Mouse (Mus musculus): ENCODE results near the gene 6030458C11Rik. TPM values are rescaled to one million over a fixed set of nuclear protein-coding genes. Genes with fewer than 3 reads are reported as not detected.

6030458C11Rik gene
- 10 to 100 TPM; 30.3 to 31.1 TPM for total RNA-seq (2021)
- long read RNA-seq, experiment 1, transcript 6030458C11Rik-201 (9 exons, 3,966 nt) = major isoform, 18 of 23 reads
- long read RNA-seq, experiment 1, partial matches to known transcripts = 2 of 23 reads
- long read RNA-seq, experiment 1, other reads (novel, unspliced or antisense) = 3 of 23 reads
- long read RNA-seq, experiment 2, transcript 6030458C11Rik-201 (9 exons, 3,966 nt) = major isoform, 38 of 45 reads
- long read RNA-seq, experiment 2, partial matches to known transcripts = 2 of 45 reads
- long read RNA-seq, experiment 2, other reads (novel, unspliced or antisense) = 5 of 45 reads

GRCm38 (mm10) chr15:12824197-12824952 lies at the start of gene 6030458C11Rik, which contains the start of gene Drosha:
Gene 6030458C11Rik (minus strand): TSS chr15:12824649.
Gene Drosha (plus strand): TSS chr15:12824815.
- TF ChIP-seq CTCF (conservative IDR thresholded peaks at IDR 0.05) = no peak
- Histone ChIP-seq H3K27ac (peak within 1 kb of the TSS; percentile 91), H3K4me3 (peak within 1 kb of the TSS; percentile 83)
- peak; percentile 98 to 99 for DNase-seq (ENCODE audit: low spot score in 2 of 2)

- no peak overlapping the region for H3K27ac ChIP-seq
- H3K4me3 ChIP-seq = no peak overlapping the region
- DNase-seq (ENCODE audit: low spot score in 2 of 2) = no peak
- TF ChIP-seq CTCF (conservative IDR thresholded peaks at IDR 0.05) = no peak
Measured at GRCm38 (mm10) chr15:12867269-12867668, 42.8 kb upstream of the 6030458C11Rik start.

- TF ChIP-seq CTCF (conservative IDR thresholded peaks at IDR 0.05) = no peak
- no peak for DNase-seq (ENCODE audit: low spot score in 2 of 2)
- no peak overlapping the region for H3K4me3 ChIP-seq
- H3K27ac ChIP-seq = no peak overlapping the region
Measured at GRCm38 (mm10) chr15:12865595-12866314, 41.3 kb upstream of the 6030458C11Rik start.

DNA sequence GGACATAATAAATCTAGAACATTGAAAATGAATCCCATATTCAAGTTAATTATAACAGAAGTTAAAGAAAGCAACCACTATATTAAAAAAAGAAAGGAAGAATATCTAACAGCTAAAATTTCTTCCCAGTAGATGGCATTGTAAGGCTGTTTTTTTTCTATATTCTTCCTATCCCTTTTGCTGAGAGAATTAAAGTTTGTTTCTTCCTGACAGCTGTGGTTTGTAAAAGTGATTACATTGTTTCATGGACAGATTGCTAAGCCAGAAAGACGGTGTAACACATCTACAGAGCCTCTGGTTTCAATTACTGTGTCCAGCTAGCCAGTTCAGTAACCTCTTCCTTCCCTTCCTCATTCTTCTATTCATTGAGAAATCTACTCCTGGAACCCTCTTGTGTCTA lies 39.2 kb upstream of the 6030458C11Rik start:
- Histone ChIP-seq H3K4me3 (no peak overlapping the region), H3K27ac (no peak overlapping the region)
- TF ChIP-seq CTCF (conservative IDR thresholded peaks at IDR 0.05) = peak; percentile 59
- DNase-seq (ENCODE audit: low spot score in 2 of 2) = no peak

- TF ChIP-seq CTCF (conservative IDR thresholded peaks at IDR 0.05) = no peak
- H3K4me3 ChIP-seq = no peak overlapping the region
- no peak for DNase-seq (ENCODE audit: low spot score in 2 of 2)
- H3K27ac ChIP-seq = no peak overlapping the region
Measured at GRCm38 (mm10) chr15:12862061-12862460, 37.6 kb upstream of the 6030458C11Rik start.

DNA sequence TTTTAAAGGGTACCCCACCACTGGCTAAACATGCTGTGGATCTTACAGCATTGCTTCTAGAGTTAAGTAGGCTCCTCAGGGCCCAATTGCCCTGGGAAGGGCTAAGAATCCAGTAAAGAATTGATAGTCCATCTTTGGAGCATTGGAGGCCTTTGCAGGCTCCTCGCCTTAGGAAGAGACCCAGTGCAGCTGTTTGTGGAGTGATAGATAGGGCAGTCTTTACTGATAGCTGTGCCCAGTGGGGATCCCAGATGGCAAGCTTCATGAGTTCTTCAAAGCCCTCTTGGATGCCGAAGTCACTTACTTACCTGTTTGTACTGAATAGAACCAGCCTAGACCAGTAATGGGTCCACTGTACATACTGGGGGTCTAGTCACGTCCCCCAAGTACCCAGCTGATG lies 34.2 kb upstream of the 6030458C11Rik start:
- Histone ChIP-seq H3K4me3 (no peak overlapping the region), H3K27ac (no peak overlapping the region)
- no peak for DNase-seq (ENCODE audit: low spot score in 2 of 2)
- no peak for TF ChIP-seq CTCF (conservative IDR thresholded peaks at IDR 0.05)

DNA sequence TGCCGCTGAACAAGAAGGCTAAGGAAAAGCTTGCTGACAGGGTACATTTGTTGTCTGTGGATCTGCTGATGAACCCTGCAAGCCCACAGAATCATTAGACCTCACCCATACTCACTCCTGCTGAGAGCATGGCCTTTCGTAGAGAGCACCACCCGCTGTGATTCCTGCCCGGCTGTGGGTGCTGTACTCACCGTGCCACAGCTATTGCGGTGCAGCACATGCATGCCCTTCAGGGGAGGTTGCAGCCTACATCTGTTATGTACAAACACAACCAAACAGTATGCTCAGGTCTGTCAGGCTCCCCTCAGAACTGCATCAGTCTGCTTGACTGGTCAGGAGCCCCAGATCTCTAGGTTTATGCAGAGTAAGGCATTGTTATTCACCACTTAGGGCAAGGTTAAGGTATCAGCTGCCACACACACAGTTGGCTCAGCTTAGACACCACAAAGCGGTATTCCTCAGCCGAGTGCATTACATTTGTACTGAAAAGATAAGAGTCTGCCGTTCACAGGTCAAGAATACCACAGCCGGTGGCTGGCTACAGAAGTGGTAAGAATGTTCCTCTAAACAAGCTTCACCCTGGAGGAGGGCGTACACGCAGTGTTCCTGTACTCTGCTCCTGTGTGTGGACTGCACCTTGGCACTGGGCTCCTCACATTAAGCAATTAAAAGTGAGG lies 33.5 kb upstream of the 6030458C11Rik start:
- TF ChIP-seq CTCF (conservative IDR thresholded peaks at IDR 0.05) = no peak
- DNase-seq (ENCODE audit: low spot score in 2 of 2) = no peak
- Histone ChIP-seq H3K4me3 (no peak overlapping the region), H3K27ac (no peak overlapping the region)

GRCm38 (mm10) chr15:12856780-12857179 lies 32.3 kb upstream of the 6030458C11Rik start:
- DNase-seq (ENCODE audit: low spot score in 2 of 2) = no peak
- Histone ChIP-seq H3K4me3 (no peak overlapping the region), H3K27ac (no peak overlapping the region)
- no peak for TF ChIP-seq CTCF (conservative IDR thresholded peaks at IDR 0.05)

DNA sequence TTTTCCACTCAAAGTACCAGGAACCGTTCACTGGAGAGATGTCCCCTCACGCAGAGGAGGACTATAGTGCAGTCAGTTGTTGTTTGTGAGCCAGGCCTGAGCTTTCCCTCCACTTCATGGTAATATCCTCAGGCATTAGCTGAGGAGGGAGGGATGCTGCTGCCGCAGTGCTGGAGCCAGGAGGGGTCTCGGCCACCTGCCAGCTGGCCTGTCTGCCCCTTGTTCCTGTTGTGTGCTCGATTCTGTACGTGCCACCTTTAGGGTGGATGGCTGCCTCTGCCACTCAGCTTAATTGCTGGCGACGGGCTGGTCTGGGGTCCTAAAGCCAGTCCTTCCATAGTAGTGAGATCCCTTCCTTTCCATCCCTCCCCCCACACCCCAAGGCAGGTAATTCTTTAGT lies 29.0 kb upstream of the 6030458C11Rik start:
- H3K27ac ChIP-seq = no peak overlapping the region
- H3K4me3 ChIP-seq = no peak overlapping the region
- no peak for TF ChIP-seq CTCF (conservative IDR thresholded peaks at IDR 0.05)
- no peak for DNase-seq (ENCODE audit: low spot score in 2 of 2)

GRCm38 (mm10) chr15:12849373-12849772 lies 24.9 kb upstream of the 6030458C11Rik start:
- H3K27ac ChIP-seq = no peak overlapping the region
- peak; percentile 65 for TF ChIP-seq CTCF (conservative IDR thresholded peaks at IDR 0.05)
- DNase-seq (ENCODE audit: low spot score in 2 of 2) = no peak
- no peak overlapping the region for H3K4me3 ChIP-seq

- no peak for DNase-seq (ENCODE audit: low spot score in 2 of 2)
- no peak for TF ChIP-seq CTCF (conservative IDR thresholded peaks at IDR 0.05)
- Histone ChIP-seq H3K27ac (no peak overlapping the region), H3K4me3 (no peak overlapping the region)
Measured at GRCm38 (mm10) chr15:12848196-12848975, 23.9 kb upstream of the 6030458C11Rik start.

- TF ChIP-seq CTCF (conservative IDR thresholded peaks at IDR 0.05) = peak; percentile 38
- Histone ChIP-seq H3K4me3 (no peak overlapping the region), H3K27ac (no peak overlapping the region)
- DNase-seq (ENCODE audit: low spot score in 2 of 2) = no peak
Measured at GRCm38 (mm10) chr15:12842833-12843232, 18.4 kb upstream of the 6030458C11Rik start.

All from layer of hippocampus, adult 2 months (tissue).